ENCODE assay signal across 10 mouse cellular contexts in the genomic region with DNA sequence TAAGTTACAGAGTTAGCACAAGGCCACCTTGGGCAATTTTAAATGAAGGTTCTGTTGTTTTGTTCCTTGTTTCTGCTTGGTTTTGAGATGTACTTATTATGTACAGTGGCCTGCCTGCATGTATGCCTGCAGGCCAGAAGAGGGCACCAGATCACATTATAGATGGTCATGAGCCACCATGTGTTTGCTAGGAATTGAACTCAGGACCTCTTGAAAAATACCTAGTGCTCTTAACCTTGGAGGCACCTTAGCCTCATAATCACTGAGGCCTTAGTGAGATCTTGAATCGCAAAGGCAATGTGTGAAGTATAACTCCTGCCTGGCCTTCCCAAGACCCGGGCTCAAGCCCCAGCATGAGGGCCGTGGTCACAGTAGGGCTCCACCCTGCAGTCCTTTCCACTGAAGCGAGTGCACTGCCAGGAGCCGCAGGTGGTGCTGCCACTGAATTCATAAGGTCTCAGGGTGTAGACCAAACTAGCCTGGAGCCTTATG. TPM values are rescaled to one million over a fixed set of nuclear protein-coding genes. Genes with fewer than 3 reads are reported as not detected.
DNase-seq lines count a peak whose midpoint lies in the region; ATAC-seq and TF ChIP-seq lines count a peak whose summit lies in the region.
"Had no signal": no experiment of that assay in that cellular context is flagged by ENCODE, and none has a peak within 500 bp of the region (broad histone marks: within the 10 kb centered on the region; RNA-seq: fewer than 3 reads in every experiment).

No protein-coding gene starts in this region.

- 71% methylated on average over 5 of the region's 5 CpGs for WGBS in kidney, adult 2 months

- no peaks in the 10 kb centered on the region for H3K9me3 ChIP-seq in CH12.LX (replicated peaks; ENCODE audit: low read length)
- H3K9me3 ChIP-seq: embryonic facial prominence, embryonic 13.5 days; liver, embryonic 15.5 days had no signal

- TF ChIP-seq EP300 in CH12.LX (IDR thresholded peaks at IDR 0.05; ENCODE audit: low read length), result no peak

- peak overlapping the region; percentile 32; the same call in 1 of the 2 replicates for H3K4me3 ChIP-seq in kidney, adult 2 months (ENCODE audit: insufficient read depth, low read depth, low read length)
- no peak overlapping the region for H3K4me3 ChIP-seq in CH12.LX (replicated peaks in 1 of 3; ENCODE audit: low read depth in 2 of 3, low read length in 2 of 3, poor library complexity in 1 of 3)
- H3K4me3 ChIP-seq: embryonic facial prominence, embryonic 13.5 days; liver, embryonic 15.5 days had no signal

- DNase-seq in kidney, adult 2 months, result no peak
- no peak for DNase-seq in kidney, adult 18-20 months
- DNase-seq in CH12.LX (ENCODE audit: extremely low read depth), result peak; percentile 33
- DNase-seq in brain, adult 2 months (ENCODE audit: low read depth, low spot score), result peak; percentile 39
- no peak for DNase-seq in urinary bladder, postnatal 14 days (ENCODE audit: low spot score)
- no peak for DNase-seq in urinary bladder, postnatal 4 days (ENCODE audit: low spot score in 2 of 2)
- no peak for DNase-seq in layer of hippocampus, adult 9-11 months

- peak; percentile 72 for TF ChIP-seq CTCF in kidney, adult 2 months (conservative IDR thresholded peaks at IDR 0.05; ENCODE audit: insufficient read depth, insufficient read length, low read depth, low read length)
- peak; percentile 66 to 80 for TF ChIP-seq CTCF in CH12.LX (conservative IDR thresholded peaks at IDR 0.05 in 1 of 2, IDR thresholded peaks at IDR 0.05 in 1 of 2; ENCODE audit: low read depth in 2 of 2, low read length in 2 of 2)

- peak; percentile 57 for ATAC-seq in megakaryocyte, adult 5-6 weeks (ENCODE audit: poor library complexity, severe bottlenecking)

- dilution Hi-C loops in CH12.LX (cut with MboI; ENCODE audit: extremely low pct_ligation_motif_present, extremely low pct_unique_long_range_greater_than_20kb, low sequenced_read_pairs), result no loop called here

- no peaks in the 10 kb centered on the region for H3K27me3 ChIP-seq in kidney, adult 2 months (replicated peaks; ENCODE audit: control insufficient read depth, insufficient read depth, low read length)
- H3K27me3 ChIP-seq in CH12.LX (replicated peaks), result no peaks in the 10 kb centered on the region
- H3K27me3 ChIP-seq: embryonic facial prominence, embryonic 13.5 days; liver, embryonic 15.5 days had no signal

- H3K79me2 ChIP-seq in CH12.LX (replicated peaks; ENCODE audit: control insufficient read depth, extremely low read depth, insufficient read depth, poor library complexity, severe bottlenecking), result peaks cover 35% of the 10 kb centered on the region

- no peak overlapping the region for H3K4me2 ChIP-seq in CH12.LX (ENCODE audit: insufficient read depth, low read depth, poor library complexity, severe bottlenecking)
- H3K4me2 ChIP-seq: embryonic facial prominence, embryonic 13.5 days; liver, embryonic 15.5 days had no signal

- H3K36me3 ChIP-seq in kidney, adult 2 months (ENCODE audit: control insufficient read depth, insufficient read depth, low read length), result no peaks in the 10 kb centered on the region; the same call in 1 of the 2 replicates
- peaks cover 3 to 58% of the 10 kb centered on the region in 2 experiments for H3K36me3 ChIP-seq in CH12.LX (replicated peaks in 1 of 2; ENCODE audit: control insufficient read depth in 1 of 2, insufficient read depth in 1 of 2, low read length in 1 of 2)

- H3K4me1 ChIP-seq in kidney, adult 2 months (ENCODE audit: control insufficient read depth, insufficient read depth, low read length), result peaks cover 16% of the 10 kb centered on the region; the same call in 1 of the 2 replicates
- peaks cover 4 to 41% of the 10 kb centered on the region in 2 experiments for H3K4me1 ChIP-seq in CH12.LX (ENCODE audit: control insufficient read depth in 1 of 2, insufficient read depth in 2 of 2)

- in situ Hi-C loops in CH12.LX (cut with MboI; ENCODE audit: low pct_ligation_motif_present, low pct_unique_long_range_greater_than_20kb, low sequenced_read_pairs), result loop anchor here (5.0 to 25.0 kb wide), 3 partner anchors 305 to 480 kb away; no protein-coding TSS in a partner anchor

- TF ChIP-seq POLR2A in kidney, adult 2 months (IDR thresholded peaks at IDR 0.05; ENCODE audit: low read depth, low read length), result no peak
- no peak for TF ChIP-seq POLR2A in CH12.LX (IDR thresholded peaks at IDR 0.05; ENCODE audit: low read depth, low read length)

- H3K27ac ChIP-seq in kidney, adult 2 months (ENCODE audit: insufficient read depth, low read depth, low read length), result peak overlapping the region; percentile 49
- no peak overlapping the region for H3K27ac ChIP-seq in CH12.LX (ENCODE audit: insufficient read depth, low read depth)
- H3K27ac ChIP-seq: embryonic facial prominence, embryonic 13.5 days; liver, embryonic 15.5 days had no signal

- TF ChIP-seq RAD21 in CH12.LX (IDR thresholded peaks at IDR 0.05; ENCODE audit: low read depth, low read length), result peak; percentile 76

- no peak overlapping the region for H3K9ac ChIP-seq in CH12.LX (ENCODE audit: insufficient read depth, low read depth)
- H3K9ac ChIP-seq: embryonic facial prominence, embryonic 13.5 days; liver, embryonic 15.5 days had no signal

TF ChIP-seq in CH12.LX, 34 proteins besides CTCF, POLR2A, EP300 and RAD21:
- TF ChIP-seq TCF12 (IDR thresholded peaks at IDR 0.05; ENCODE audit: low read depth, low read length) (no peak), NELFE (IDR thresholded peaks at IDR 0.05; ENCODE audit: low read depth, low read length) (no peak), USF1 (IDR thresholded peaks at IDR 0.05; ENCODE audit: low read depth, low read length) (no peak), SMC3 (IDR thresholded peaks at IDR 0.05; ENCODE audit: low read depth, low read length) (peak; percentile 81), POLR2AphosphoS2 (IDR thresholded peaks at IDR 0.05; ENCODE audit: low read depth, low read length) (no peak), MYC (IDR thresholded peaks at IDR 0.05; ENCODE audit: low read depth, low read length) (peak; percentile 76; the same call in 1 of the 2 replicates), GABPA (IDR thresholded peaks at IDR 0.05; ENCODE audit: insufficient replicate concordance, low read depth, low read length) (no peak), MAZ (IDR thresholded peaks at IDR 0.05; ENCODE audit: low read depth, low read length) (no peak), PAX5 (IDR thresholded peaks at IDR 0.05; ENCODE audit: low read length) (no peak), JUN (IDR thresholded peaks at IDR 0.05; ENCODE audit: insufficient read depth, low read depth, low read length) (no peak), MAFK (IDR thresholded peaks at IDR 0.05; ENCODE audit: insufficient replicate concordance, low read length) (no peak), KAT2A (IDR thresholded peaks at IDR 0.05; ENCODE audit: insufficient replicate concordance, low read length) (no peak), MEF2A (IDR thresholded peaks at IDR 0.05; ENCODE audit: borderline replicate concordance, low read depth, low read length) (no peak)

RNA-seq across cellular contexts. Expression of a gene that starts 6.6 kb away (rescaled TPM):
- 88.6 and 92.7 TPM in 2 replicates for polyA plus RNA-seq in kidney, adult 2 months (2012; rRNA removed)
- 23.7 and 33.2 TPM in 2 replicates for total RNA-seq in CH12.LX (2012; rRNA removed)
- total RNA-seq in CH12.LX (2014; rRNA removed), result 38.0 and 39.2 TPM in 2 replicates
- 61.1 and 67.4 TPM in 2 replicates for polyA plus RNA-seq in CH12.LX (2012; ENCODE audit: insufficient read length, low read depth)
- total RNA-seq in megakaryocyte, adult 5-6 weeks (2015), result 131 and 141 TPM in 2 replicates
- total RNA-seq in megakaryocyte, adult 5-6 weeks (2017), result 98.7 and 122 TPM in 2 replicates

RNA-seq across cellular contexts. Expression of a gene that starts 42.4 kb away (rescaled TPM):
- 41.7 and 53.2 TPM in 2 replicates for polyA plus RNA-seq in kidney, adult 2 months (2012; rRNA removed)
- total RNA-seq in CH12.LX (2012; rRNA removed) (71.9 and 117 TPM in 2 replicates), CH12.LX (2014; rRNA removed) (217 and 237 TPM in 2 replicates)
- 243 and 265 TPM in 2 replicates for polyA plus RNA-seq in CH12.LX (2012; ENCODE audit: insufficient read length, low read depth)
- total RNA-seq in megakaryocyte, adult 5-6 weeks (2015), result 344 and 363 TPM in 2 replicates
- 135 and 144 TPM in 2 replicates for total RNA-seq in megakaryocyte, adult 5-6 weeks (2017)

RNA-seq across cellular contexts. Expression of a gene that starts 55.6 kb away (rescaled TPM):
- polyA plus RNA-seq in kidney, adult 2 months (2012; rRNA removed), result 242 and 322 TPM in 2 replicates
- 161 and 198 TPM in 2 replicates for total RNA-seq in CH12.LX (2012; rRNA removed)
- 381 and 389 TPM in 2 replicates for total RNA-seq in CH12.LX (2014; rRNA removed)
- 197 and 223 TPM in 2 replicates for polyA plus RNA-seq in CH12.LX (2012; ENCODE audit: insufficient read length, low read depth)
- 153 and 157 TPM in 2 replicates for total RNA-seq in megakaryocyte, adult 5-6 weeks (2015)
- 126 and 127 TPM in 2 replicates for total RNA-seq in megakaryocyte, adult 5-6 weeks (2017)

Comparison
In these comparisons a context has a peak if more than half of its experiments do, and no peak if none do; other contexts are left out.
1. DNase-seq: peak in CH12.LX (single experiment) and brain, adult 2 months (single experiment); none in kidney, adult 2 months (single experiment), kidney, adult 18-20 months (single experiment), urinary bladder, postnatal 14 days (single experiment), urinary bladder, postnatal 4 days (0 of 2) and layer of hippocampus, adult 9-11 months (single experiment).